Mouse (Mus musculus) neural tube, embryonic 12.5 days (tissue): ENCODE results near the gene Dnah5. TPM values are rescaled to one million over a fixed set of nuclear protein-coding genes. Genes with fewer than 3 reads are reported as not detected.
"Not testable (repeated sequence)": the region's sequence is repeated elsewhere in the genome, so short reads cannot be mapped to it uniquely, and the experiment has no call there.

Source experiments
- ATAC-seq: fragments of 200-750 bp; cut with Nextera tagmentation; 2 replicates; pipeline ENCODE4 v1.8.0; 2017; ENCODE audit warnings: low read depth, mild to moderate bottlenecking, moderate TSS enrichment, moderate library complexity; ENCODE audit not compliant: low FRiP score
- H3K27ac ChIP-seq: fragments of 300-500 bp; sonication (generic); 2 replicates; pipeline ENCODE4 v1.5.1; 2016
- H3K27me3 ChIP-seq: fragments of 300-500 bp; sonication (generic); replicated peaks from 2 replicates; pipeline ENCODE4 v1.6.1; 2016; ENCODE audit warnings: mild to moderate bottlenecking
- H3K36me3 ChIP-seq: fragments of 300-500 bp; sonication (generic); 2 replicates; pipeline ENCODE4 v1.6.1; 2016; ENCODE audit warnings: mild to moderate bottlenecking
- H3K4me1 ChIP-seq: fragments of 300-500 bp; sonication (generic); 2 replicates; pipeline ENCODE4 v1.6.1; 2016
- H3K4me2 ChIP-seq: fragments of 300-500 bp; sonication (generic); replicated peaks from 2 replicates; pipeline ENCODE4 v1.6.1; 2016; ENCODE audit warnings: mild to moderate bottlenecking
- H3K4me3 ChIP-seq: fragments of 300-500 bp; sonication (generic); 2 replicates; pipeline ENCODE4 v1.5.1; 2016
- H3K9ac ChIP-seq: fragments of 300-500 bp; sonication (generic); 2 replicates; pipeline ENCODE4 v1.6.1; 2016; ENCODE audit warnings: mild to moderate bottlenecking
- H3K9me3 ChIP-seq: fragments of 300-500 bp; sonication (generic); 2 replicates; pipeline ENCODE4 v1.6.1; 2016; ENCODE audit warnings: mild to moderate bottlenecking
- WGBS: fragments of 180-500 bp; shearing (Covaris S2); methylation state at CpG from one replicate; pipeline ENCODE4 v1.1.7; 2016; 5-methylcytosine and 5-hydroxymethylcytosine counted together
- polyA plus RNA-seq: library from polyadenylated mRNA; unstranded; fragments of >200 nt; fragmentation: Nextera tagmentation; extraction: Ambion mirVana; gene quantifications from 2 replicates; pipeline ENCODE4 v1.2.1, GENCODE M21; 2016

Gene Dnah5
- polyA plus RNA-seq, 1 experiment from 2014 or later, result 0.08 TPM

DNA sequence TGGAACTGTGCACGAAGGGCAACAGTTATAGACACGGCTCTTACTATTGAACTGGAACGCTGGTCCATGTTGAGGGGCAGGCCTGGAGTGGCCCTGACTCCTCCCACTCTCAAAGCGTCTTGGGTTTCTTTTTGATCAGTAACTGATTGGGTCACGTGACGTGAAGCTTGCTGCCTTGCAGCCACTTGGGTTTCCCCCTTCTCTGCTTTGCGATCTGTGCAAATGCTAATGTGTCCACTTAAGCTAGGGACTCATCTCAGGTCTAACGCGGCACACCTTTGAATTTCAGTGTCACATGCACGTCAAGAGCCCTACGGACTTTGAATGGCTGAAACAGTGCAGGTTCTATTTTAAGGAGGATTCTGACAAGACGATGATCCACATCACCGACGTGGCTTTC lies 109.9 kb downstream of the Dnah5 start:
- Histone ChIP-seq H3K4me2 (no peak overlapping the region), H3K9ac (no peak overlapping the region), H3K4me3 (no peak overlapping the region), H3K36me3 (no peaks in the 10 kb centered on the region), H3K9me3 (no peaks in the 10 kb centered on the region), H3K27ac (no peak overlapping the region), H3K27me3 (no peaks in the 10 kb centered on the region), H3K4me1 (no peaks in the 10 kb centered on the region)
- WGBS, result 82% methylated on average over 14 of the region's 14 CpGs
- ATAC-seq, result no peak

DNA sequence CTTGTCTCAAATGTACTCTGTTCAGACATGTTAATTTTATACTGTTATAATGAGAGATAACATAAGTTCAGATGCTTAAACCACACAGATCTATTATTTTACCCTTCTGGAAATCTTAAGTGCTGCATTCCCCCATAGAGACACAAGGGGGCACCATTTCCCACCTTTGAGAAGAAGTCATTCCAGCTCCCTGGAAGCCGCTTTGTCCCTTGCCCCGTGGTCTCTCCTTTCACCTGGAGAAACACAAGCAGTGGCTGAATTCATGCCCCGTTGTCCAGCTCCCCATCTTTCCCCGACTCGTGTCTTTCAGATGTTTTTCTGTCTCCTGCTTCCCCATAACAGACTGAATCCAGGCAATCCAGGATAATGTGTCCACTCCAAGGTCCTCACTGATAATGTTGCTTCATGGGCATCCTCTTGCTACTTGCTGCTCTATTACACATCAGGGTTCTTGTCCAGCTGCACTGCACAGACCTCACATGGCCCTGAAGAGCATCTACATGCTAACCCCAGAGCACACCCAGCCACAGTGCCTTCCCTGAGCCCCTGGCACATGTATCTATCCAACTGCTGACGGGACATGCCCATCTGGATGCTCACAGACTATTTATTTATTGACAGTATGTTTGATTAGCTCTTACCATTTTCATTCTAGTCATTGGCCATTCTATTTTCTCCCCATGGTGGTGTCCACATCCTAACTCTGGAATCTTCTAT lies 112.4 kb downstream of the Dnah5 start:
- peak; percentile 58 for ATAC-seq
- Histone ChIP-seq H3K9me3 (no peaks in the 10 kb centered on the region), H3K4me3 (no peak overlapping the region)

DNA sequence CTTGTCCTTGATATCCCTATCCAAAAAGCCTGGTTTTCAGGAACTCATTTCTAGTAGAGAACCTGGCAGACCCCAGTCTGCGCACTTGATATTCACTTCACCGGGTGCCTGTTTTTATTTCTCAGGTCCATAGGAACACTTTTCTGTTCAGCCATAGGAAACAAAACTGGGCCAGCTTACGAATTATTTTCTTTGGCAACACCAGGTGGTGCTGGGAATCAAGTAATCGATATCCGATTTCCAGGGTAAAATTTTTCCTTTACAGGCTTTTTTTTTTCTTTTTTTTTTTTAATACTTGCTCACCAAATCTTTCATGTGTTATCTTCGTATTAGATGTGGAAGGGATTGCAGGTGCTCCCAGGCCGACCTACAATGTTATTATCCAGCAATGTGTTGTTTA lies 119.0 kb downstream of the Dnah5 start:
- Histone ChIP-seq H3K4me3 (no peak overlapping the region), H3K4me1 (no peaks in the 10 kb centered on the region), H3K9me3 (no peaks in the 10 kb centered on the region), H3K4me2 (no peak overlapping the region), H3K27ac (no peak overlapping the region), H3K36me3 (no peaks in the 10 kb centered on the region), H3K27me3 (no peaks in the 10 kb centered on the region), H3K9ac (no peak overlapping the region)
- no peak for ATAC-seq
- 89% methylated on average over 7 of the region's 7 CpGs for WGBS

More for the DNA sequence above, 112.4 kb downstream of the Dnah5 start:
- no peaks in the 10 kb centered on the region for H3K4me1 ChIP-seq
- H3K27ac ChIP-seq, result no peak overlapping the region
- no peaks in the 10 kb centered on the region for H3K27me3 ChIP-seq
- H3K4me2 ChIP-seq, result no peak overlapping the region
- H3K9ac ChIP-seq, result no peak overlapping the region
- no peaks in the 10 kb centered on the region for H3K36me3 ChIP-seq
- 28% methylated on average over 6 of the region's 6 CpGs for WGBS

DNA sequence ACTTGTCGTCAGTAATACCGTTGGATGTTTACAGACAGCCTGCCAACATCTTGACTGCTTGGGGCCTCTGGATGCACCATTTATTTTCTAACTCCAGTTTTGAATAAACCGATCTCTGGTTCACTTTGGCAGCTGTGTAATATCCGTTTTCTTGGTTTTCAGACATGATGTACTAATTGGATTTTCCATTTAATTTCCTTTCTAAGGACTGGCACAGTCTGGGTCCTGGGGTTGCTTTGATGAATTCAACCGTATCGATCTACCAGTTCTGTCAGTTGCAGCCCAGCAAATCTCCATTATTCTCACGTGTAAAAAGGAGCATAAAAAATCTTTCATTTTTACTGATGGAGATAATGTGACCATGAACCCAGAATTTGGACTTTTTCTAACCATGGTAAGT lies 123.4 kb downstream of the Dnah5 start:
- Histone ChIP-seq H3K36me3 (no peaks in the 10 kb centered on the region), H3K9ac (no peak overlapping the region), H3K4me1 (no peaks in the 10 kb centered on the region), H3K27me3 (no peaks in the 10 kb centered on the region), H3K4me2 (no peak overlapping the region), H3K27ac (no peak overlapping the region), H3K4me3 (no peak overlapping the region), H3K9me3 (no peaks in the 10 kb centered on the region)
- WGBS, result 64% methylated on average over 7 of the region's 7 CpGs
- ATAC-seq, result no peak

DNA sequence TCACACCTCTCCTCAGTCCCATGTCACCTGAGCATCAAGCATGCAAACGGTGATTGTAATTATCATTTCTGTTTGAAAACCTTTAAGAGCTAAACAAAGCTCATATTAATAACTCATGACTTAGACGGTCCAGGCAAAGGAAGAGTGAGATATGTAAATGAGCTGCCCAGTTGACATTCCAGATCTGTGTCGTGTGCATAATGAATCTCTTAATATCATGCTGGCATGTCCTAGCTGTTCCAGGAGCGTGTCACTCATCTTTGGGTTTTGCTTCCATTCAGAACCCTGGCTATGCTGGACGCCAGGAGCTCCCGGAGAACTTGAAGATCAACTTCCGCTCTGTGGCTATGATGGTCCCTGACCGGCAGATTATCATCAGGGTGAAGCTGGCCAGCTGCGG lies 123.9 kb downstream of the Dnah5 start:
- H3K4me3 ChIP-seq, result no peak overlapping the region
- 87% methylated on average over 9 of the region's 9 CpGs for WGBS
- H3K27me3 ChIP-seq, result no peaks in the 10 kb centered on the region
- no peak for ATAC-seq
- no peaks in the 10 kb centered on the region for H3K9me3 ChIP-seq
- no peaks in the 10 kb centered on the region for H3K36me3 ChIP-seq
- no peak overlapping the region for H3K4me2 ChIP-seq
- no peaks in the 10 kb centered on the region for H3K4me1 ChIP-seq
- H3K9ac ChIP-seq, result no peak overlapping the region
- H3K27ac ChIP-seq, result no peak overlapping the region

DNA sequence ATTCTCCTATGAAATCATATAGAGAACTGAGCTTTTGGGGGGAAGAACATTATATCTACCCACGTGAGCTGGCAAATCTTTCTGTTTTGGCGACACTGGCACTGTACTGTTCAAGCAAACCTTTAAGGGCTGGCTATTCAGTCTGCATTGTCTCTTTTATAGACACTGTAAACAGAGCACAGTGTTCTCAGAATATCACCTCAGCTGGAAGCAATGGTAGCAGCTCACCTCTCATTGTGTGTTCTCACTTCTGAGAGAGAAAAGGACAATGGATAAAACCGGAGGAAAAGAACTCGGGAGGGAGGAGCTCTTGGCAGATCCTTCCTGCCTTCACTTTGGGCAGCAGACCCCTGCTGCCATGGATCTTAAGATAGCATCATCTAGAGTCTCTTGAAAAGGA lies 137.6 kb downstream of the Dnah5 start:
- Histone ChIP-seq H3K9me3 (no peaks in the 10 kb centered on the region), H3K4me3 (no peak overlapping the region), H3K4me2 (no peak overlapping the region), H3K36me3 (no peaks in the 10 kb centered on the region), H3K27ac (no peak overlapping the region), H3K4me1 (no peaks in the 10 kb centered on the region), H3K9ac (no peak overlapping the region), H3K27me3 (no peaks in the 10 kb centered on the region)
- WGBS, result 27% methylated on average over 4 of the region's 4 CpGs
- ATAC-seq, result no peak

DNA sequence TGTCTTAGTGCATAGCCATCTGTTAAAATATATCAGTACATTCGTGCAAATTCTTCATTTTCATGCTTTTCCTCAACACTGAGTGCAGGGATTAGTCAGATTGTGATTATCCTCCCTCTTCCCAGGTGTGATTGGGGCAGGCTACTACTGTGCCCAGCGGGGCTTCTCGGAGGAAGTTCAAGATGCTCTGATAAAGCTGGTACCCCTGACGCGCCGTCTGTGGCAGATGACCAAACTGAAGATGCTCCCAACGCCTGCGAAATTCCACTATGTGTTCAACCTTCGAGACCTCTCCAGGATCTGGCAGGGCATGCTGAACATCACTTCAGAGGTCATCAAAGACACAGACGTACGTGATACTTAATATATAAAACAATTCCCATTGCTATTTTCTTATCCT lies 164.0 kb downstream of the Dnah5 start:
- H3K4me2 ChIP-seq, result no peak overlapping the region
- H3K4me3 ChIP-seq, result no peak overlapping the region
- no peak overlapping the region for H3K27ac ChIP-seq
- no peak overlapping the region for H3K9ac ChIP-seq
- no peaks in the 10 kb centered on the region for H3K36me3 ChIP-seq
- H3K27me3 ChIP-seq, result no peaks in the 10 kb centered on the region
- WGBS, result 74% methylated on average over 11 of the region's 11 CpGs
- no peaks in the 10 kb centered on the region for H3K9me3 ChIP-seq
- no peak for ATAC-seq
- H3K4me1 ChIP-seq, result no peaks in the 10 kb centered on the region

DNA sequence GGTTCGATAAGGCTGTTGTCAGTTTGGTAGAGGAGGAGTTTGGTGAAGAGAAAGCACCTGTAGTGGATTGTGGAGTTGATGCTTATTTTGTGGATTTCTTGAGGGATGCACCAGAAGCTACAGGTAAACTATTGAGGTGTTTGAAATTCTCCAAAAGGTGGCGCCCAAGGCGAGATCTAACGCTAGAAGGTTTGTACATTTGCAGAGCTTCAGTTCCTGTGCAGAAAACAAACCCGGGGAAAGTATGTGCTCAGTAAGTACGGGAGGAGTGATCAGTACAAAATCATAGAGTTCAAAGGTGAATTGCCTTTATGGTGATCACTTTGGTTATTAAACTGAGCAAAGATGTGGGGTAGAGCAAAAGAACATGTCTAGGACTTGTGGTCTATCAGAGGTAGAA lies 166.9 kb downstream of the Dnah5 start:
- H3K9me3 ChIP-seq, result no peaks in the 10 kb centered on the region
- H3K36me3 ChIP-seq, result no peaks in the 10 kb centered on the region
- H3K4me1 ChIP-seq, result no peaks in the 10 kb centered on the region
- 82% methylated on average over 6 of the region's 6 CpGs for WGBS
- H3K9ac ChIP-seq, result no peak overlapping the region
- ATAC-seq, result no peak
- H3K4me3 ChIP-seq, result no peak overlapping the region
- no peak overlapping the region for H3K27ac ChIP-seq
- no peak overlapping the region for H3K4me2 ChIP-seq
- no peaks in the 10 kb centered on the region for H3K27me3 ChIP-seq

DNA sequence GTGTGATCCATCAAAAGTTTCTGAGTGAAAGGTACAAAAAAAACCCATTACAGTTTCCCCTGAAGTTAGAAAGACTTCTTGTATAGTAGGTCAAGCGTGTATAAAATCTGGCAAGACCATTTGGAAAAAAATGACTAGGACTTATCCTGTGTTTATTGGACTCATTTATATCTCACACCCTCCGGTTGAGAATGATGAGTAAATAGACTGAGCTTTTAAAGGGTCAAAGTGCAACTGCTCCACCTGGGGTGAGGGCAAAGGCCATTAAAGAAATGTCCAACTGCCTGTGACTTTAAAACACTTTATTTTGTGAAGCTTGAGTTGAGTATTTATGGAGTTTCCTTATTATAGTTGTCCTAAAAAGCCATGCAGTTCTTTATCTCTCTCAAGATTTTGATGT lies 168.0 kb downstream of the Dnah5 start:
- 53% methylated on average over 2 of the region's 2 CpGs for WGBS
- no peak for ATAC-seq
- Histone ChIP-seq H3K9ac (no peak overlapping the region), H3K27ac (no peak overlapping the region), H3K4me2 (no peak overlapping the region), H3K27me3 (no peaks in the 10 kb centered on the region), H3K4me3 (no peak overlapping the region), H3K9me3 (no peaks in the 10 kb centered on the region), H3K36me3 (no peaks in the 10 kb centered on the region), H3K4me1 (no peaks in the 10 kb centered on the region)

DNA sequence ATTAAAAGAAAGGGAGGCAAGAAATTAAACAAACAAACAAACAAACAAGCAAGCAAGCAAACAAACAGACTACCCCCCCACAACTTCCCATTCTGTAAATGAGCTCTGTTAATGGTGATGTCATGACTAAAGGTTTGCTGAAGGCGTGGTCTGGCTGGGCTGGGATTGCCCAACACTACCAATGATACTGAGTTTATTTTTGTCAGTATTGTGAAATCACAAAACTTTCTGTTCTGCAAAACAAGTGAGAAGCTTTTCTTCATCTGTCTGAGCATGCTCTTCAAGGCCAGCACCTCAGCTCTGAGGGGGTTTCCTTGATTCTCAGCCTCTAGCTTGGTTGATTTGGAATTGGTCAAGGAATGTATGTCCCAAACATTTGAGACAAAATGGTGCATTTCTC lies 170.8 kb downstream of the Dnah5 start:
- 90% methylated on average over 1 of the region's 1 CpGs for WGBS
- no peak for ATAC-seq

DNA sequence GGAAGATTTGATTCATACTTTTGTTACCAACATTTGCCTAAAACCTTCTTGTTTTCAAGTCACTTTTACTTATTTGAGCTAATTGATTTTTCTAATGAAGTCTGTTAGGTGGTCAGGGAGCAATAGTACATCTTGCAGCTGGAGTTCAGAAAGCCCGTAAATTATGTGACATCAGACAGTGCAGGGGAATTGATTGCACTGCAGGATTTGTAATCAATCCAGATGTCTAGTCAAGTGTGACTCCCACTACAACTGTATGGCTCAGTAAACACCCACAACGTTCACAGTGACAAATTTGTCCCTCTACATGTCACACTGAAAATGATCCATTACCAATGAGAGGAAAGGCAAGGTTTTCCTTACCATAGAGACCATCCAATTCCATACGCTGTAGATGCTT lies 177.4 kb downstream of the Dnah5 start:
- peak; percentile 58; the same call in 1 of the 2 replicates for ATAC-seq
- 68% methylated on average over 3 of the region's 3 CpGs for WGBS

More for the DNA sequence above, 170.8 kb downstream of the Dnah5 start:
- no peaks in the 10 kb centered on the region for H3K36me3 ChIP-seq
- H3K9me3 ChIP-seq, result no peaks in the 10 kb centered on the region
- no peak overlapping the region for H3K27ac ChIP-seq
- no peaks in the 10 kb centered on the region for H3K4me1 ChIP-seq
- no peak overlapping the region for H3K4me3 ChIP-seq
- no peak overlapping the region for H3K4me2 ChIP-seq
- H3K9ac ChIP-seq, result no peak overlapping the region
- H3K27me3 ChIP-seq, result no peaks in the 10 kb centered on the region

DNA sequence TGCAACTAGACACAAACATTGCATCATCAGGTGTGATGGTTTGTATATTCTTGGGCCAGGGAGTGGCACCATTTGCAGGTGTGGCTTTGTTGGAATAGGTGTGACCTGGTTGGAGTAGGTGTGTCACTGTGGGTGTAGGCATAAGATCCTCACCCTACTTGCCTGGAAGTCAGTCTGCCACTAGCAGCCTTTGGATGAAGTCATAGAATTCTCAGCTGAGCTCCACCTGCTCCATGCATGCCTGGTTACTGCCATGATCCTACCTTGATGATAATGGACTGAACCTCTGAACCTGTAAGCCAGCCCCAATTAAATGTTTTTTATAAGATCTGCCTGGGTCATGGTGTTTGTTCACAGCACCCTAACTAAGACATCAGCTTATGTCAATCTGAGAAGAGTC lies 190.2 kb downstream of the Dnah5 start:
- not testable (repeated sequence) for H3K36me3 ChIP-seq, H3K4me2 ChIP-seq, H3K4me3 ChIP-seq, H3K9ac ChIP-seq, H3K4me1 ChIP-seq, H3K27ac ChIP-seq, H3K27me3 ChIP-seq, H3K9me3 ChIP-seq, ATAC-seq

More for the DNA sequence above, 177.4 kb downstream of the Dnah5 start:
- Histone ChIP-seq H3K4me2 (no peak overlapping the region), H3K9ac (no peak overlapping the region), H3K27me3 (no peaks in the 10 kb centered on the region), H3K4me3 (no peak overlapping the region), H3K27ac (no peak overlapping the region), H3K9me3 (no peaks in the 10 kb centered on the region), H3K36me3 (no peaks in the 10 kb centered on the region), H3K4me1 (no peaks in the 10 kb centered on the region)

DNA sequence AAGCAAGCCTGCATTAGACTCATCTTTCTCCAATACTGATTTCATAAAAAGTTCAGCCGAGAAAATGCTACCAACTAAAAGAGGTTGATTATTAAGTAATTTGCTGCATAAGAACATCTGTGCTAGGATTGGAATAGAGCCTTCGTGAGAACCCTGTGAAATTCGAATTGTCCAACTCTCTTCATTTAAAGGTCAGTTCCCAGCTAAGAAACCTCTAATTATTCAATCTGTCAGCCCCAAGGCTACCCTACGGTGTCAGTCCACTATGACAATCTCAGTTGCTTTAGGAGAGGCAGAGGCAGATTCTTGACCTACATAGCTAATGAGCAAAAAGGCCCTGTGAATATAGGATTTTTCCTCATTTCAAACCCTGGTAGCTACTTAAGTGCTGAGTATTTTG lies 191.9 kb downstream of the Dnah5 start:
- Histone ChIP-seq H3K9ac (no peak overlapping the region), H3K9me3 (no peaks in the 10 kb centered on the region), H3K36me3 (no peaks in the 10 kb centered on the region), H3K4me3 (no peak overlapping the region), H3K27ac (no peak overlapping the region), H3K4me1 (no peaks in the 10 kb centered on the region; the same call in 1 of the 2 replicates), H3K4me2 (no peak overlapping the region), H3K27me3 (no peaks in the 10 kb centered on the region)
- 86% methylated on average over 4 of the region's 4 CpGs for WGBS
- no peak for ATAC-seq
